In the genomic region with DNA sequence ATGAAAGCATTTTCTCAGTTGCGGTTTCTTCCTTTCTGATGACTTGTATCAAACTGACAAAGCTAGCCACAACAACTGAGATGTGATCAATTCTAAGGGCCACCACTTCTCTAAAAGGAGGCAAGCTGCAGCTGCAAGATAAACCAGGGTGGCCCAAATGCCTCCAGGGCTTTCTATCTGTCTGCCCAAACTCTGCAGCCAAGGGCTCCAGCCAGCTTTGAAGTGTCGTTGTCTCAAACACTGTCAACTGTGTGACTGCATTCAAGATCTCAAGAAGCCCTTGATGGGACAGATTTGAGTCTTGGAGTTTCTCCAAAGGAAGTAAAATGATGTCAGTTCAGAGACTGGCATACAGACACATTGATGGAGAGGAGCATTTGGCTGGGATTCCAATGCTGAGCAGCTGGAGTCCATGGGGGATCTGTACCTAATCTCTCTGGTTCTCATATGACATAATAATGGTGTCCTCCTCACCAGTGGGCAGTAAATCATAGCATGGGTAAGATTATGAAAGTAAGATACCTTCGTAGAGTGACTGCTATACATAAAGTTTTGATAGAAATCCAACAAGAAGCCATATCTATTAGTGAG, we compare ENCODE assay signal across 21 mouse cellular contexts. TPM values are rescaled to one million over a fixed set of nuclear protein-coding genes. Genes with fewer than 3 reads are reported as not detected.
DNase-seq lines count a peak whose midpoint lies in the region; ATAC-seq and TF ChIP-seq lines count a peak whose summit lies in the region.
"Had no signal": no experiment of that assay in that cellular context is flagged by ENCODE, and none has a peak within 500 bp of the region (broad histone marks: within the 10 kb centered on the region; RNA-seq: fewer than 3 reads in every experiment).

No protein-coding gene starts in this region.

- no peak for TF ChIP-seq CTCF in liver, postnatal 0 days (IDR thresholded peaks at IDR 0.05; ENCODE audit: low read depth)

- peak; percentile 41 to 51 for DNase-seq in cerebellum, postnatal 10 days
- no peak for DNase-seq in cerebellum, postnatal 14 days
- peak; percentile 97 for DNase-seq in MEL-GATA-1-ER (ENCODE audit: extremely low read depth, low read depth)
- DNase-seq in liver, postnatal 0 days = no peak
- no peak for DNase-seq in ovary, postnatal 36 days (ENCODE audit: low spot score)
- no peak for DNase-seq in kidney, postnatal 10 days
- no peak for DNase-seq in heart, postnatal 14 days
- DNase-seq: cerebellum, adult 11 months; cerebellum, postnatal 25 days; gastrocnemius, postnatal 36 days; heart, postnatal 10 days; lung, adult 18-20 months; lung, postnatal 4 days; right cerebral cortex, postnatal 25 days had no signal

- no peaks in the 10 kb centered on the region for H3K27me3 ChIP-seq in liver, postnatal 0 days (ENCODE audit: insufficient read depth, low read length)
- H3K27me3 ChIP-seq: forebrain, embryonic 13.5 days; midbrain, embryonic 12.5 days; neural tube, embryonic 13.5 days had no signal

- TF ChIP-seq EP300 in liver, postnatal 0 days (IDR thresholded peaks at IDR 0.05; ENCODE audit: low read depth) = peak; percentile 30; the same call in 1 of the 2 replicates

- H3K9me3 ChIP-seq in liver, postnatal 0 days (ENCODE audit: low read length) = no peaks in the 10 kb centered on the region
- H3K9me3 ChIP-seq: forebrain, embryonic 13.5 days; midbrain, embryonic 12.5 days; neural tube, embryonic 13.5 days had no signal

- 60% methylated on average over 3 of the region's 3 CpGs for WGBS in liver, postnatal 0 days (ENCODE audit: insufficient replicate concordance)

- H3K36me3 ChIP-seq in liver, postnatal 0 days (replicated peaks; ENCODE audit: insufficient read depth, low read length) = no peaks in the 10 kb centered on the region
- H3K36me3 ChIP-seq: midbrain, embryonic 12.5 days; neural tube, embryonic 13.5 days had no signal

- ATAC-seq in hematopoietic stem cell, adult 5-6 weeks (replicated peaks in 1 of 2; ENCODE audit: insufficient read depth in 1 of 2, low FRiP score in 2 of 2, low TSS enrichment in 1 of 2, low read depth in 1 of 2, poor library complexity in 2 of 2, severe bottlenecking in 2 of 2) = peak; percentile 72 to 77
- ATAC-seq in liver, postnatal 0 days = 0 out of 2 replicates have a peak, but pooled peaks have one; percentile 23
- ATAC-seq: forebrain, embryonic 13.5 days; intestine, embryonic 16.5 days had no signal

- no peak overlapping the region for H3K4me3 ChIP-seq in liver, postnatal 0 days (ENCODE audit: low read depth, low read length)
- H3K4me3 ChIP-seq: forebrain, embryonic 13.5 days; midbrain, embryonic 12.5 days; neural tube, embryonic 13.5 days had no signal

- no peak overlapping the region for H3K4me2 ChIP-seq in liver, postnatal 0 days (ENCODE audit: low read depth, low read length)
- H3K4me2 ChIP-seq: forebrain, embryonic 13.5 days; heart, embryonic 11.5 days; hindbrain, embryonic 14.5 days; midbrain, embryonic 12.5 days; neural tube, embryonic 13.5 days had no signal

- H3K4me1 ChIP-seq in liver, postnatal 0 days (ENCODE audit: insufficient read depth) = peaks cover 11% of the 10 kb centered on the region
- H3K4me1 ChIP-seq: forebrain, embryonic 13.5 days; midbrain, embryonic 12.5 days; neural tube, embryonic 13.5 days had no signal

- H3K27ac ChIP-seq in liver, postnatal 0 days (ENCODE audit: low read depth) = no peak overlapping the region
- H3K27ac ChIP-seq: forebrain, embryonic 13.5 days; hindbrain, embryonic 14.5 days; midbrain, embryonic 12.5 days; neural tube, embryonic 13.5 days had no signal

- intact Hi-C loops in heart, postnatal 14 days (cut with DNase I) = loop anchor here (2.0 kb wide), 1 partner anchor 84 kb away; no protein-coding TSS in a partner anchor

- no peak overlapping the region for H3K9ac ChIP-seq in liver, postnatal 0 days (replicated peaks)
- H3K9ac ChIP-seq: forebrain, embryonic 13.5 days; hindbrain, embryonic 14.5 days; midbrain, embryonic 12.5 days; neural tube, embryonic 13.5 days had no signal

RNA-seq across cellular contexts. Expression of a gene that starts 24.2 kb away (rescaled TPM):
- 41.8 and 63.7 TPM in 2 replicates for total RNA-seq in hematopoietic stem cell, adult 5-6 weeks (2017)
- polyA plus RNA-seq in liver, postnatal 0 days (2015; fragmentation: Nextera tagmentation; extraction: Ambion mirVana) = 8.3 and 10.0 TPM in 2 replicates
- 10 to 100 TPM; 23.1 to 26.1 TPM for total RNA-seq in heart, postnatal 14 days (2021)

Comparison
In these comparisons a context has a peak if more than half of its experiments do, and no peak if none do; other contexts are left out.
1. DNase-seq: peak in cerebellum, postnatal 10 days (2 of 2) and MEL-GATA-1-ER (single experiment); none in cerebellum, postnatal 14 days (0 of 2), liver, postnatal 0 days (single experiment), ovary, postnatal 36 days (single experiment), kidney, postnatal 10 days (single experiment) and heart, postnatal 14 days (0 of 2).